Mouse (Mus musculus) brain, embryonic 18.5 days (tissue): Measurements from ENCODE around the gene Gabarapl2.

Experiments used
- DNase-seq: peaks from one replicate; pipeline ENCODE4 v3.0.0-alpha.2; 2012; ENCODE audit warnings: low read depth, low spot score

Gabarapl2 gene

DNA sequence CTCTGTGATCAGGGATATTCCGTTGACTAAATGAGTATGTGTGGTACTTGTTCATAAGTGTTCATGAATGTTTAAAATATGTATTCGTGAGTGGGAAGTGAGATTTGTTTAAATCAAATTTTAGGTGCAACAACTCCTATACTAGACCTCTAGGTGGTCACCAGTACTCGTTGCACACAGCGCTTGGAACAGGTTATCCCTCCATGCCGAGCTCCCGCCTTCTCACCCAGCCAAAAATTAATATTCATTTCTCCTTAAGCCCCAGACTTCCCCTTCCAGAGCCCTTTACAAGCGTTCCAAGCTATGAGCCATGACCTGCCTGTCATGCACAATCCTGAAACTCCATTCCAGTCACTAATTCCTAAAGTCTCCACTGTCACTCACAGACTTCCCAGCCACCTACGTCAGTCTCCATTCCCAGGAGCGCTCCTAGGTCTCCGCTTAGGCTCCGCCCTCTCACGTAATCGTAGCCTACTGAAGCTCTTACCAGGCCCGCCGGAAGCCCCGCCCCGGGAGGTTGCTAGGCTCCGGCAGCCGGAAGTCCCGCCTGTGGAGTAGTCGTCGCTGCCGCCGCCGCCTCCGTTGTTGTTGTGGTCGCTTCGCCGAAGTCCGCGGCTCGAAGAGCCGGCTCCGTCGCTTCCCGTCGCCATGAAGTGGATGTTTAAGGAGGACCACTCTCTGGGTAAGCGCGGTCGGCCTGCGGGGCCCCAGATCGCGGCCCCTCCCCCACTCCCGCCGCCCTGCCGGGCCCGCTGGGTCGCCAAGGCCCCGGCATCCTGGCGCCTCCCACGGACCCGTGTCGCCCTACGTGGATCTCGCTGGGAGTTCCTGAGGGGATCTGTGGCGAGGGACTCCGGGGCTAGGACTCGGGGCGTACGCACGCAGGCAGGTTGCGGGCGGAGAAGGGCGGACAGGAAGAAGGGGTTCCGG, at the start of gene Gabarapl2:
Gene Gabarapl2, plus strand, starts transcription at position 533 of the 930 bp plus-strand sequence.
- DNase-seq: peak; percentile 88

DNA sequence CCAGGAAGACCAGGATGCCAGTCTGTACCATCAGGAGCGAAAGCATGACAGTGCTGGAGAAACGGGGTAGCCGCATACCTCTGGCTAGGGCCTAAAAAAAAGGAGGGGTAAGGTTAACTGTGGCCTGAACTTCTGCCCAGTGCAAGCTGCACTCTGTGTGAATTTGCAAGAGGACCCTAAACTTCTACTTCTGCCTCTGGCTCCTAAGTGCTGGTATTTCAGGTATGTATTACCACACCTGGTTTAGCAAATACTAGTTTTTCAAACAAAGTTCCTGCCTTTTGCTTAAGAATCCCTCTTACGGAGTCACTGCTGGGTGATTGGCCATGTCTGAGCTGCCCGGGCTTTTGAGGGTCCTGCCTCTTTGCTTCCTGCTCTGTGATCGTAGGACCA, 49.6 kb upstream of the Gabarapl2 start:
- no peak for DNase-seq

- DNase-seq: no peak
Observed at GRCm38 (mm10) chr8:111891983-111892382, 48.5 kb upstream of the Gabarapl2 start.

GRCm38 (mm10) chr8:111892615-111893014, 47.9 kb upstream of the Gabarapl2 start:
- DNase-seq: no peak

DNA sequence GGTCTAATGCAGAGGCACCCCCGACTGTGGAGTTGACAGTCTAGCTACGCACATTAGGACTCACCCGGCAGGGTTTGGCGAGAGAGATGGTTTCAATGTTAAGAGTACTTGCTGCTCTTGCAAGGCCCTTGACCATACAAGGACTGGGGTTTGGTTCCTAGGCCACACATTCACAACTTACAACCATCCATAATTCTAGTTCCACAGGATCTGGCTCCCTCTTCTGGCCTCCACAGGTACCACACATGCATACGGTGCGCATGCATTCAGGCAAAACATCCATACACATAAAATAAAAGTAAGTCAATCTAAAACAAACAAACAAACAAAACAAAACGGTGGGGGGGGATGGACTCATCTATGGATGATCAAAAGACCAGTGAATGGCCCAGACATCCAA, 45.5 kb upstream of the Gabarapl2 start:
- DNase-seq: no peak

GRCm38 (mm10) chr8:111898586-111898985, 41.9 kb upstream of the Gabarapl2 start:
- no peak for DNase-seq

GRCm38 (mm10) chr8:111902080-111902479, 38.4 kb upstream of the Gabarapl2 start:
- no peak for DNase-seq

GRCm38 (mm10) chr8:111905500-111906121, 34.9 kb upstream of the Gabarapl2 start:
- DNase-seq: no peak

DNA sequence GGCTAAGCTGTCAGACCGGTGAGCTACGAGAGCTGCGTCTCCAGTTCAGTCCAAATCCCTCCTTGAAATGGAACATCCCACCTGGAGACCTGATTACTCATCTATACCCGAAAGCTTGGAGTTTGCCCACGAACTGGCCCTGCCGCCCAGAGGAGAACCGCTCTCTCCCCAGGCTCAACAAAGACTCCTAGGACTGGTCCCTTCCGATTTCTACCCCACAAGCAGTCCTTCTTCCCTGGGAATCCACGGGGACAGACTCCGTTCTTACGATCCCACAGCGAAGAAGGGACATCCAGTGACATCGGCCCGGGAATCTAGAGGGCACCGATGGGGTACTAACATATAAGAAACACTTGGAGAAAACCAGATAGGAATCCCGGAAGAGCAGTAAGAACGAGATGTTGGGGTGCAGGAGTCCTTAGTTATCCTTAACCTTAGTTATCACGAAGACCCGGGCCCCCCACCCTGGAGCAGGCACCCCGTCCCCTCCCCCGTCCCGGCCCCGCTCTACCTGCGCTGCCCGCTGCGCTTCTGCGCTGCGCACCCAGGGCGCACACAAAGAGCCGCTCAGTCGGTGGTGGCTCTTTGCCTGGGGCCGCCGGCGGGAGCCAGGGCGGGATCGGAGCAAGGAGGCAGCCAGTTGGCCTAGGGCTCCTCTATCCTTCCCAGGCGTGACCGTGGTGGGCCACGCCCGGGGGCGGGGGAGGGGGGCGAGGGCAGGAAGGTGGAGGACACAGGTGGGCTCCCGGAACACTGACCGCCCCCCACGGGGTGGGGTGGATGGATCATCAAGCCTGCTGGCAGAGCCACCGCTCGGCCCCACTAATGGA, 30.7 kb upstream of the Gabarapl2 start, which contains the start of gene Chst5:
Gene Chst5, minus strand, starts transcription at position 827 of the 830 bp plus-strand sequence.
- no peak for DNase-seq

GRCm38 (mm10) chr8:111911572-111911971, 28.9 kb upstream of the Gabarapl2 start:
- DNase-seq: no peak

- peak; percentile 54 for DNase-seq
Observed at GRCm38 (mm10) chr8:111912860-111913432, 27.6 kb upstream of the Gabarapl2 start.

DNA sequence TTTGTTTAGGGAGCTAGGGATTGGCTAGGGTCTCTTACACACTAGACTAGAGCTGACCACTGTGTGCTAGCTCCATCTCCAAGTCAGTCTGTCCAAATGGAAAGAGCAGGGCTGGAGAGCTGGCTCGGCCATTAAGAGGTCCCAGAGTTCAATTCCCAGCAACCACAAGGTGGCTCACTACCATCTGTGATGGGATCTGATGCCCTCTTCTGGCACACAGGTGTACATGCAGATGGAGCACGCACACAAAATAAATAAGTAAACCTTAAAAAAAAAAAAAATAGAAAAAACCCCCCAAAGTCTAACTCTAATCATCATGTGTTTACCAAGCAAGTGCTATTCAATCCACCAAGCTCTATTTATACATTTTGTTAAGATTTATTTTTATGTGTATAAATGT, 20.8 kb upstream of the Gabarapl2 start:
- no peak for DNase-seq

DNA sequence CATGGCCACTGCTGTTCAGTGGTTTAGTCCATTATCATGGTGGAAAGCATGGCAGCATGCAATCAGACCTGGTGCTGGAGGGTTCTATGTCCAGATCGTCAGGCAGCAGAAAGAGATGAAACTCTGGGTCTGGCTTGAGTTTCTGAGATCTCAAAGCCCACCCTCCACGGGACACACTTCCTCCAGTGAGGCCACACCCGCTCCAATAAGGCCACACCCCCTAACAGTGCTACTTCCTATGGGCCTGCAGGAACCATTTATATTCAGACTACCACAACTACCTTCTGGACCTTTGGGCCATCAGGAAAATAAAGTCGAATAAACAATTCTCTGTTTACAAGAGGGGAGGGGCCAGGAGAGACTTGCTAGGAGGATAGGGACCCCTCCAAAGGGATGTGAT, 19.5 kb upstream of the Gabarapl2 start:
- DNase-seq: no peak

GRCm38 (mm10) chr8:111923383-111923804, 17.1 kb upstream of the Gabarapl2 start:
- no peak for DNase-seq

DNA sequence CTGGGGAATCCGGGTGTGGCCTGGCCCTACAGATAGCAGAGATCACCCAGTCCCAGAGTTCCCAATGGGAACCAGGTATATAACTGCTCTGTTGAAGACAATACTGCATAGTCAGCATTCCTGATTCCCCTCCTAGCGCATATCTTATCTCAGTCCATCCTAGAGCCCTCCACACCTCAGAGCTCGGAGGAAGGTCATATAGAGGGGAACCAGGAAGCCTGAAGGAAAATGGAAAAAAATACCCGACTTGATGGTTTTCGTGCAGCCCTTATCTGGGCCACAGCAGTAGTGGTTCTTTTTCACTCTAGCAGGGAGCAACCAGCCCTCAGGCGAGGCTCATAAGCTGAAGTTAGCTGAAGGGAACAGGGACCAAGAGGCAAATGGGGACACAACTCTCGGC, 15.5 kb upstream of the Gabarapl2 start:
- DNase-seq: no peak

- no peak for DNase-seq
Observed at GRCm38 (mm10) chr8:111929648-111930344, 10.7 kb upstream of the Gabarapl2 start.

GRCm38 (mm10) chr8:111931721-111932120, 8.8 kb upstream of the Gabarapl2 start:
- no peak for DNase-seq

GRCm38 (mm10) chr8:111932580-111933336, 7.7 kb upstream of the Gabarapl2 start:
- no peak for DNase-seq

DNA sequence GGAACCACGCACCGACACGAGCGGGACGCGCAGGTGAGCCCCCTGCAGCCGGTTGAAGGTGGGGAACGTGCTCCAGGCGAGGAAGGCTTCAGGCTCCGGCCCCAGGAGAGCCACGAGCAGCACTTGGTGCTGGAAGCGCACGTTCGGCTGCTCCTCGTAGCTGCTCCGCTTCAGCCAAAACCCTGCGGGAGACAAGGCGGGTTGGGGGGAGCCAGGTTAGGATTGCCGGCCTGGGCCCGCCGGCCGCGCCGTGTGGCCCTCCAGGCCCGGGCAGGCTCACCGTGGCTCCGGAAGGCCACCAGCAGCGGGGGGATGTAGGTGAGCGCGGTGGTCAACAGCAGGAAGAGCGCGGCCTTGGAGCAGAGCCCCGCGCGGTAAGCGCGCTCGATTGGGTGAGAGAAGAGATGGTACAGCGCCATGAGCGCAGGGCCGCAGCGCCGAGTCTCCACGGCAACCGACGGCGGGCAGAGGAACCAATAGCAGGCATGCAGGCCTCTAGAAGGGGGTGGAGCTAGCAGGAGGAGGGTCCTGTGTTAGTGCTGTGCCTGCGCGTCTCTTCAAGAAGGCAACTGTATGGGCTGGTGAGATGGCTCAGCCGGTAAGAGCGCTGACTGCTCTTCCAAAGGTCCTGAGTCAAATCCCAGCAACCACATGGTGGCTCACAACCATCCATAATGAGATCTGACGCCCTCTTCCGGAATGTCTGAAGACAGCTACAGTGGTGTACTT, 7.0 kb upstream of the Gabarapl2 start, which contains the start of gene Tmem231:
Gene Tmem231, minus strand, starts transcription at position 534 of the 729 bp plus-strand sequence.
- peak; percentile 88 for DNase-seq
